Mouse (Mus musculus) mesoderm, embryonic 11.5 days (tissue): ENCODE data around the gene Ikzf1.
A peak's percentile ranks its signal among the peaks of the same experiment; 100 is the strongest.

Source experiments
- DNase-seq: peaks from one replicate; pipeline ENCODE4 v3.0.0-alpha.2; 2012; ENCODE audit warnings: low read depth, low spot score

The Ikzf1 gene

GRCm38 (mm10) chr11:11684930-11685852 is at the start of gene Ikzf1:
Gene Ikzf1, plus strand, starts transcription at chr11:11685003.
- peak; percentile 28 for DNase-seq

- no peak for DNase-seq
Observed at GRCm38 (mm10) chr11:11644303-11644702, 40.5 kb upstream of the Ikzf1 start.

- no peak for DNase-seq
Observed at GRCm38 (mm10) chr11:11656388-11656787, 28.4 kb upstream of the Ikzf1 start.

- DNase-seq: peak; percentile 6
Observed at GRCm38 (mm10) chr11:11656995-11657530, 27.7 kb upstream of the Ikzf1 start.

GRCm38 (mm10) chr11:11657634-11658033 is 27.2 kb upstream of the Ikzf1 start:
- DNase-seq: peak; percentile 4

GRCm38 (mm10) chr11:11658834-11659233 is 26.0 kb upstream of the Ikzf1 start:
- DNase-seq: no peak

GRCm38 (mm10) chr11:11660651-11661050 is 24.2 kb upstream of the Ikzf1 start:
- DNase-seq: no peak

- no peak for DNase-seq
Observed at GRCm38 (mm10) chr11:11667254-11667921, 17.4 kb upstream of the Ikzf1 start.

- no peak for DNase-seq
Observed at GRCm38 (mm10) chr11:11667922-11668290, 16.9 kb upstream of the Ikzf1 start.

- DNase-seq: no peak
Observed at GRCm38 (mm10) chr11:11672974-11673373, 11.8 kb upstream of the Ikzf1 start.

- DNase-seq: no peak
Observed at GRCm38 (mm10) chr11:11675063-11675462, 9.7 kb upstream of the Ikzf1 start.

GRCm38 (mm10) chr11:11676068-11676741 is 8.6 kb upstream of the Ikzf1 start:
- DNase-seq: no peak

- no peak for DNase-seq
Observed at GRCm38 (mm10) chr11:11677165-11677564, 7.6 kb upstream of the Ikzf1 start.

- no peak for DNase-seq
Observed at GRCm38 (mm10) chr11:11678972-11679371, 5.8 kb upstream of the Ikzf1 start.

GRCm38 (mm10) chr11:11684056-11684929 is 510 bp upstream of the Ikzf1 start:
- peak; percentile 8 for DNase-seq

- peak; percentile 43 for DNase-seq
Observed at GRCm38 (mm10) chr11:11685853-11686395, 1.1 kb downstream of the Ikzf1 start.

GRCm38 (mm10) chr11:11686569-11687051 is 1.8 kb downstream of the Ikzf1 start:
- peak; percentile 21 for DNase-seq

- DNase-seq: no peak
Observed at GRCm38 (mm10) chr11:11687551-11688185, 2.9 kb downstream of the Ikzf1 start.

- no peak for DNase-seq
Observed at GRCm38 (mm10) chr11:11688766-11689330, 4.0 kb downstream of the Ikzf1 start.

- no peak for DNase-seq
Observed at GRCm38 (mm10) chr11:11689701-11690058, 4.9 kb downstream of the Ikzf1 start.
